Mouse (Mus musculus): ENCODE data around the gene Gxylt1.
"Not testable (repeated sequence)": the region's sequence is repeated elsewhere in the genome, so short reads cannot be mapped to it uniquely, and the experiment has no call there.

The Gxylt1 gene

DNA sequence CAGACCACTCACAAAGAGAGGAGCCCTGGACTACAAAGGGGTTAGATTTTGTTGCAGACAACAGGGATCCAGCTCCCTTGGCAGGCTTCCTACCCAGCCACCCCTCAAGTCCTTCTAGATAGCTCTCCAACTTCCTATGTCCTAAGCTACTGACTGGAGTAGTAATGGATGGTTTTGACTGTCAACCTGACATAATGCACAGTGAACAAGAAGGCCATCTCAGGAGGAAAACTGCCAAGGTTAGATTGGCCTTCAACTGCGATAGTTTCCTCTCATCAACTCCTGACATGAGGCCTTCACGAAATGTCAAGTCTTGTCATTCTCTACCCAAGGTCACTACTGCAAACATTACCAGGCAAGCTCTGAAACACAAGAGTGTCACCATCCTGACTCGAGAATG lies 10.8 kb downstream of the Gxylt1 start:
- ATAC-seq (ENCODE audit: insufficient number of reproducible peaks, low FRiP score, low TSS enrichment): no peak

- ATAC-seq (ENCODE audit: insufficient number of reproducible peaks, low FRiP score, low TSS enrichment): no peak
These were observed 11.4 kb downstream of the Gxylt1 start for GRCm38 (mm10) chr15:93263566-93263965.

DNA sequence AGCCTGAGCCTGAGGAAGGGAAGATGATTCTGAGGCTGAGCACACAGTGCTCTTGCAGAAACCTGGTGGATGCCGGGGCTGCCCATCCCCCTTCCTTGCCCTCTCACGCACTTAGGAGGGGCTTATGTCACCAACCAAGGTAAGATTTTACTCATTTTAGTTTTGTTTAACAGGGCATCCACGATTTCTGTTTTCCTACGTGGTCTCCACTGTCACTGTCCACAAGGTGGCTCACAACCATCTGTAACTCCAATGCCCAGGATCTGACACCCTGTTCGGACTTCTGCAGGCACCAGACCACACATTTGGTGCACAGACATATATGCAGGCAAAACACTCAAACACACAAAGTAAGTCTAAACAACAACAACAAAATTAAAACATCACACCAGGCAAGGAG lies 12.2 kb downstream of the Gxylt1 start:
- ATAC-seq (ENCODE audit: insufficient number of reproducible peaks, low FRiP score, low TSS enrichment): no peak

DNA sequence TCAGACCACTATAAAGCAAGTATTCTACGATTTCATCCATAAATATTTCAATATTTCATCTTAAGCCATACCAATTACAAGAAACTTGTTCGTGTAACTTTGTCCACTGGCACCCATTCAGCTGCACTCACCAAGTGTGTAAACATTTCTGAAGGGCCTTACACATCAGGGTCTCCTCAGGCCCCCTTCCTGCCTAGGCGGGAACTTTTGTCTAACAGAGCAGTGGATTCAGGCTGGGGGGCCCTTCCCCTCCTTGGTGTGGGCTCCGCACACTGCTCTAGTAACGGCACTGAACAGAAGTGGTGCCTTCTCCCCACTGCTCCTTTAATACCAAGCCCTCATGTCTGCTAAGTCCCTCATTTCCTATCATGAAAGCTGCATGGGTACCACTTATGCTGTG lies 12.7 kb downstream of the Gxylt1 start:
- no peak for ATAC-seq (ENCODE audit: insufficient number of reproducible peaks, low FRiP score, low TSS enrichment)

DNA sequence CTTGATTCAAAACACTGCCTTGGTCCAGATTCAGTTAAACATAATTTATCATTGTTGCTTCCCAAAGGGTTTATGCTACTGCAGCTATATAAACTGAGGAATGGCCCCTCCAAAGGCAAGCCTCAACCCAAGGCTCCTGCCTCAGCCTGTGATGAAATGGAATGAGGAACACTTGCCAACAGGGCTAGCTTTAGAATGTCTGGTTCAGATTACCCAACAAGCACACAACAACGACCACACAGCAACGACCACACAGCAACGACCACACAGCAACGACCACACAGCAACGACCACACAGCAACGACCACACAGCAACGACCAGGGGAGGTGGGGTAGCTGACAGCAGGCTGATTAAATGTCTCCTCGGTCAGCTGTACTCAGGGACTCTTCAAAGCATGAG lies 15.0 kb downstream of the Gxylt1 start:
- ATAC-seq (ENCODE audit: insufficient number of reproducible peaks, low FRiP score, low TSS enrichment): no peak

GRCm38 (mm10) chr15:93255295-93255694 lies 19.7 kb downstream of the Gxylt1 start:
- ATAC-seq (ENCODE audit: insufficient number of reproducible peaks, low FRiP score, low TSS enrichment): no peak

DNA sequence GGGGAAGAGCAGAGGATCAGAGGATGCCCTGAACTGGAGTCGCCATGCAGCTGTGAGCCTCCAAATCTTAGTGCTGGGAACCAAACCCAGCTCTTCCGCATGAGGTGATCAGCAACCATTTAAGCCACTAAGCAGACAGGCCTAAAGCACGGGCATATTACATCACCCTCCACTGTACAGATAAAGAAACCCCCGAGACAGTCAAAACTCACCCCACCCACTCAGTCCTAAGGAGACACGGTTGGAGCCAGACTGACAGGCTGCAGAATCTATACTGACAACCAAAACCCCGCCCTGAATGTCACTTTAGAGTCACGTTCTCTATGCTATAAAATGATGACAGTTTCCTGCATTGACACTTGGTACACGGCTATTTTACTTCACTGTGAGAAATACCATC lies 21.8 kb downstream of the Gxylt1 start:
- ATAC-seq (ENCODE audit: insufficient number of reproducible peaks, low FRiP score, low TSS enrichment): no peak

DNA sequence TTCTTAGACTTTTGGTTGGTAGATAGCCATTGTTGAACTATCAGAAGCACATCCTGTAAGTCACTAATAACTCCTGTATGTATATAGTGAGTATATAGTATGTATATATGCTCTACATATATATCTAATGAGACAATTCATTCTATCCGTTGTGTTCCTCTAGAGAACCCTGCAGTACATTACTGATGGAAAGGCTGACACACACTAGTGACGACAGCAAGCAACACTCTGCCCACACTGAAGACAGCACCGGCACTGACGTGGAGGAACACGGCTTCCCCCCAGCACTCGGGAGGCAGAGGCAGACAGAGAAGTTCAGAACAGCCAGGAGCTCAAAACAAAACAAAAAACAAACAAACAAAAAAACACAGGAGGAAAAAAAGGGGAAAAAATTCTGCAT lies 22.6 kb downstream of the Gxylt1 start:
- no peak for ATAC-seq (ENCODE audit: insufficient number of reproducible peaks, low FRiP score, low TSS enrichment)

- no peak for ATAC-seq (ENCODE audit: insufficient number of reproducible peaks, low FRiP score, low TSS enrichment)
These were observed 23.3 kb downstream of the Gxylt1 start for GRCm38 (mm10) chr15:93251553-93252250.

GRCm38 (mm10) chr15:93243202-93243601 lies 31.8 kb downstream of the Gxylt1 start:
- ATAC-seq (ENCODE audit: insufficient number of reproducible peaks, low FRiP score, low TSS enrichment): no peak

DNA sequence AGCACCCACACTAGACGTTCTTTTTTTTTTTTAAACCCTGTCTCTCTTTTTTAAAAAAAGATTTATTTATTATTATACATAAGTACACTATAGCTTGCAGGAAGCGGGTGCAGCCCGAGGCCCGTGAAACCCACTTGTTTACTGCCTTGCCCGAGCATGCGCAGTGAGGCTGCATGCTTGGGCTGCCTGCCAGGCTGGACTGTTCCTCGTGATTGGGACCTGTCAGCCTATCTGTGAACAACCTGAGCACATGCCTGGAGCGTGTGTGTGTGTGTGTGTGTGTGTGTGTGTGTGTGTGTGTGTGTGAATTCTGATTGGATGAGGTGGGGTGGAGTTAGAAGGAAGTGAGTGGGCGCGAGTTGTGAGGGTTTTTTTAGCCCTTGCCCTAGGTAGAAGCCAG lies 38.5 kb downstream of the Gxylt1 start:
- not testable (repeated sequence) for ATAC-seq (ENCODE audit: insufficient number of reproducible peaks, low FRiP score, low TSS enrichment)

- ATAC-seq (ENCODE audit: insufficient number of reproducible peaks, low FRiP score, low TSS enrichment): no peak
These were observed 46.0 kb downstream of the Gxylt1 start for GRCm38 (mm10) chr15:93229028-93229427.

- ATAC-seq (ENCODE audit: insufficient number of reproducible peaks, low FRiP score, low TSS enrichment): no peak
These were observed 46.6 kb downstream of the Gxylt1 start for GRCm38 (mm10) chr15:93228375-93228774.

- peak; percentile 64 for ATAC-seq (ENCODE audit: insufficient number of reproducible peaks, low FRiP score, low TSS enrichment)
These were observed 47.3 kb downstream of the Gxylt1 start for GRCm38 (mm10) chr15:93227764-93228079.

GRCm38 (mm10) chr15:93226930-93227763 lies 47.8 kb downstream of the Gxylt1 start:
- peak; percentile 62; the same call in 1 of the 2 replicates for ATAC-seq (ENCODE audit: insufficient number of reproducible peaks, low FRiP score, low TSS enrichment)

DNA sequence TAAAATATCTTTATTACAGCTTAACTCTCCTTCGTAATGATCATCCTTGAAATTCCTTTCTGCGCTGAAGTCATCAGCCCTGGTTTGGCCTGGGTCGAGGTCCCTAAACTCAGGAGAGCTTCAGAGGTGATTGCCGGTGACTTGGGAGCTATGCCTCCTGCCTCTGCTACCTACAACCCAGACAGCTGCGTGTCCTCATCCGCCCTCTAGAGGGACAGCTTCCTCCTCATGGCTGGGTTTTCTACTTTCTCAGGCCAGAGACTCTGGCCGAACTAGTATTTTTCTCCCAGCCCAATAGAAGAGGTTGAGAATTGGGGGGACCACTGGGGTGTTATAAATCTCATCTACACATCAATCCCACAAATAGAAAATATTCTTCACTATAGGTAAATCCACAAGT lies 52.5 kb downstream of the Gxylt1 start:
- no peak for ATAC-seq (ENCODE audit: insufficient number of reproducible peaks, low FRiP score, low TSS enrichment)

DNA sequence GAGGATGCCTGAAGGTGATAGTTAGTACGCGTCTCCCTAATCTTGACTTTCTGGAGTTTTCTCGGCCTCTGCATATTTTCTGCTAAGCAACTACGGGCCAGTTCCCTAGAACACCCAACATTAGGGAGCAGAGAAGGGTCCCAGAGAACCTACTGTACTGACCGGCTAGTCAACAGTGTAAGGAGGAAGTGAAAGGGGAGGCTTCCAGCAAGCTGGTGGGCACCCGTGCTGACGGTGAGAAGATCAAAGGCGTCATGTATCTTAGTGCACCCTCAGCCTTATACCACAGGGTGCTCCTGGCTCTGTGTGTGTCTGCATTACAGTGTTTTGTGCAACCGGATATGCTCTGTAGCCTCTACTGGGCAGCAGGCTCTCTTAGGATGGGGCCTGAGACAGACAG lies 62.4 kb downstream of the Gxylt1 start:
- ATAC-seq (ENCODE audit: insufficient number of reproducible peaks, low FRiP score, low TSS enrichment): no peak

- ATAC-seq (ENCODE audit: insufficient number of reproducible peaks, low FRiP score, low TSS enrichment): no peak
These were observed 70.1 kb downstream of the Gxylt1 start for GRCm38 (mm10) chr15:93204861-93205260.

- ATAC-seq (ENCODE audit: insufficient number of reproducible peaks, low FRiP score, low TSS enrichment): no peak
These were observed 73.0 kb downstream of the Gxylt1 start for GRCm38 (mm10) chr15:93201956-93202355.

GRCm38 (mm10) chr15:93191387-93192145 lies 83.4 kb downstream of the Gxylt1 start:
- no peak for ATAC-seq (ENCODE audit: insufficient number of reproducible peaks, low FRiP score, low TSS enrichment)

All from cerebellum, adult (tissue).